Mouse (Mus musculus) embryonic fibroblast, embryonic 13.5 days (primary cell): ENCODE measurements around the gene Chka.

Experiments
- CTCF ChIP-seq: IDR thresholded peaks from 2 replicates; pipeline ENCODE4 v1.5.1; 2011; ENCODE audit warnings: mild to moderate bottlenecking, control low read depth, low read length, moderate library complexity, borderline replicate concordance; ENCODE audit not compliant: insufficient read depth
- POLR2A ChIP-seq: IDR thresholded peaks from 2 replicates; pipeline ENCODE4 v1.6.1; 2011; ENCODE audit warnings: low read depth, mild to moderate bottlenecking, control low read depth, low read length, moderate library complexity

- TF ChIP-seq POLR2A (no peak), CTCF (no peak)
These were observed 37.1 kb upstream of the Chka start for GRCm38 (mm10) chr19:3814461-3814860.
